Mouse (Mus musculus) gastrocnemius, postnatal 14 days (tissue): Measurements from ENCODE around the gene Fbxl21. TPM values are rescaled to one million over a fixed set of nuclear protein-coding genes. Genes with fewer than 3 reads are reported as not detected.
A peak's percentile ranks its signal among the peaks of the same experiment; 100 is the strongest.

Experiments used
- DNase-seq: peaks from one replicate; pipeline ENCODE4 v3.0.0; 2021; ENCODE audit warnings: mixed read lengths
- intact Hi-C: fragments of 180-260 bp; cut with DNase I; formaldehyde crosslinking; loops from one replicate; pipeline ENCODE4 v1.15.1; 2025; ENCODE audit warnings: low total_unique reads
- total RNA-seq, 2 experiments: library from RNA; stranded (reverse); gene quantifications; 2 replicates each; pipeline ENCODE4 v1.2.3; 2021

Fbxl21 gene
- total RNA-seq, 2 experiments from 2014 or later = 0.14 TPM; not detected in 1

DNA sequence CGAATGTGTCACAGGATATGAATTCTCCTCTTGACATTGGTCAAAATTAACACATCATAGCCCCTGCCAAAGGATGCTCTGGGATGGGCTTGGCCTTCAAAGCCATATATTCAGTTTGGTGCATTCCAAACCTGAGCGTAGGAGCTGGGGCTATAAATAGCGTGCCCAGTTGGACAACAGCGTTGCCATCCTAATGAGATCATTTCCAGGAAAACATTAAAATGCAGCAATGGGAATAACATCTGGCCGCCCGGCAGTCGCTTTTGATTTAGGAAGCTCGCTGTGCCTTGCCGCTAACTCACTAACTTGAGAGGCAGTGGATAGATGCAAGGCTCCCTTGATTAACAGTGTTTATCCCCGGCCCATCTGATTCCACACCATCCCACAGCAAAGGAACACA lies 44.1 kb downstream of the Fbxl21 start:
- DNase-seq = peak; percentile 15
- intact Hi-C loops = no loop called here

DNA sequence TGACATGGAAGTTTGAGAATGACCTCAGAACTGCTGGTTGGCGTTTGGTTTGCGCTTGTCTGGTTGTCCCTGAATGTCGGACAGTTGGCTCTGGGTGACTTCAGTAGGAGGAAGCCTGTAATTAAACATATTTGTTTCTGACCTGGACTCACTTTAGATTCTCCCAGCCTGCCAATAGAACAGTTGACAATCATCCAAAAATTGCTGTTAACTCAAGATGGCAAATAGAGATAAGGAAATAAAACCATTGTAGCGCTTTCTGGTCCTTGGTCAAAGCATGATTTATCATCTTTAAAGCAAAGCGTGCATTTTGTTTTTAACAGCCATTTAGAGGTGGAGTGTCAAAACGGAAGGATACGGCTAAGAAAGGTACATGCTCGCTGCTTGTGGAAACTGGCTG lies 49.4 kb downstream of the Fbxl21 start:
- DNase-seq = no peak
- intact Hi-C loops = loop anchor here (5.0 kb wide), 1 partner anchor 86 kb away; no protein-coding TSS in a partner anchor

DNA sequence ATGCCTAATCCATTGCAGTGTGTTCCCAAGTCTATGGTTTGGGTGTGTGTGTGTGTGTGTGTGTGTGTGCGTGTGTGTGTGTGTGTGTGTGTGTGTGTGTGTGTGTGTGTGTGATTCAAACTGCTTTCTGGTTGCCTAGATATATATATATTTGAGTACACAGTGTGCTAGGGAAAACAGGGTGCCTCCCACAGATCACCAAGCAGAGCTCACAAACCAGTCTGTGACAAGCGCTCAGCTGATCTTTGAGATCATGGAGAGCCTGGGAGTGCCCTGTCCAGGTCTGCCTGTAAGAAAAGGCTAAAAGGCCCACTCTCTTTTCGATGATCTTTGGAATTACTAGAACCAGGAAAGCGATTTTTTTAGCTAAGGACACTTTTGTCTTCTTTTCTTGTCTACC lies 52.8 kb downstream of the Fbxl21 start:
- intact Hi-C loops = loop anchor here (5.0 kb wide), 1 partner anchor 67 kb away; no protein-coding TSS in a partner anchor

DNA sequence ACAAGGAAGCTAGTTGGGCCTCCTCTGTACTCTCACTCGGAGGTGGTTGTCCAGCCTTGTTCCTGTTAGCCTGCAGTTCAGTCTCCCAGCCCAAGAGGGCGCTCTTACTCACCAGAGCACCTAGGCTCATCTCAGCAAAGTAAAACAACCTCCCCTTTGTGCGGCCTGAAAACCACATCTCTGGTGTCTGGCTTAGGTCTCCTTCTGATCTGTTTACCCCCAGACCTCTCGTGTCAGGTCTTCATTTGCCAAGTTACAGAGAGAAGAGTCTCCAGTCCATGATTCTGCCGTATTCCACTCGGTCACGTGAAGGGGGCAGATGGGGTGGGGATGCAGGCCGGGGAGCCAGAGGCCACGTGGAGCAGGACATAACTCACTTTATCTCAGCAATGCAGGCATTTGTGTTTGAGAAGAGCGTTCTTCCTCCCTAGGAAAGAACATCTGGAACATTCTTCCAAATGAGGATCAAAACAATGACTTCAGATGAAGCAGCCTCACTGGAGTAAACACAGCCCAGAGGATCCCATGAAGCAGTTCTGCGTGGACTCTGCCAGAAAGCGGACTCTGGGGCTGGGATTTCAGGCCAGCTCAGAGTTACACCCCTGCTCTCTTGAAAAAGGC lies 53.5 kb downstream of the Fbxl21 start:
- intact Hi-C loops = loop anchor here (5.0 kb wide), 1 partner anchor 66 kb away; no protein-coding TSS in a partner anchor
- DNase-seq = peak; percentile 73

More for the DNA sequence above, 52.8 kb downstream of the Fbxl21 start:
- no peak for DNase-seq

DNA sequence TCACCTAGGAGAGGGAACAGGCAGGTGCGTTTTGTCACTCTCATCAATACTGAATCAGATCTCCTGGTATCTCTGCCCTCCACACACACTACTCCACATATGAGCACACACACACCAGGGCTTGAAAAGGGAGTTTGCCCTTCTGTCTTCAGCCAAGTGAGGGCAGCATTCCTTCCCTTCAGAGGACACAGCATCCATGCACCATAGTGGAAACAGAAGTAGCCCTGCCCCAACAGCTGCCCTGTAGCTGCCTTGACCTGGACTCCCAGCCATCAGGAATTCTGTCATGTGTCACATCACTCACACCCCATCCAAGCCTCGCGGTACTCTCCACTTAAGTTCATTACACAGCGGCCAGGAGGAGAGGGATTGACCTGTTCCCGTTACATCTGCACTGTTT lies 55.8 kb downstream of the Fbxl21 start:
- no peak for DNase-seq
- intact Hi-C loops = loop anchor here (5.0 kb wide), 1 partner anchor 64 kb away; no protein-coding TSS in a partner anchor

DNA sequence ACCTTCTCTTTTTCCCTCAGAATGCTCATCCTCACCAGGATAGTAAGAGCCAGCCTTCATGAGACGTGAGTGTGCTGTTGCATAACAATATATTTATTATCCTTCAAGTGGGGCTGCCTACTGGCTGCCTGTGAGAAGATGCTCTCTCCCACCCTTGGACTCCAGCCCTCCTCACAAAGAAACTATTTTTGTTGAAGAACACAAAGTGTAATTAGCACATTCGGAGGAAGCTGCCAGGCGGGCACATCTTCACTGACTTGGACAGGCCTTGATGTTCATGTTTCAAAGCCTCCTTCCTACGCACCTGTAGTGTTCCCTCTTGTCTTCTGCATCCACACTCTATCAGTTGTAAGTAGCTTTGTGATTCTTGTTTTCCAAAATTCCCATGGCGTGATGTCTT lies 58.2 kb downstream of the Fbxl21 start:
- DNase-seq = no peak
- intact Hi-C loops = no loop called here

DNA sequence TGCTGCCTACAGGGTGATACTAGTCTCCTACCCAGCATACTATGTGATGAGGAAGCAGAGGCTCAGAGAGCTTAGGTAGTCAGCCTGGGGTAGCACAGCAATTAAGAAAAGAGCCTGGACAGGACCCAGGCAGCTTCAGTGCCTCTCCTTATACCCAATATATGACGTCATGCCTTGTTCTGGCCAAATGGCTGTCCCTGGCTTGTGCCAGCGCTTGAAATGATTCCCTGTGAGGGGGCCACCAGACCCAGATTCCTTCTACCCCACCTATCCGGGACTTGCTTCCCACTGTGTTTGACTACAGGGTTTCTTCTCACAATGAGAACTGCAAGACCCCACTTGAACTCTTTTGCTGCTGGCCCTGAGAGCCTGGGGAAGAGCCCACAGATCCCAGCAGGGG lies 59.2 kb downstream of the Fbxl21 start:
- intact Hi-C loops = no loop called here
- no peak for DNase-seq

DNA sequence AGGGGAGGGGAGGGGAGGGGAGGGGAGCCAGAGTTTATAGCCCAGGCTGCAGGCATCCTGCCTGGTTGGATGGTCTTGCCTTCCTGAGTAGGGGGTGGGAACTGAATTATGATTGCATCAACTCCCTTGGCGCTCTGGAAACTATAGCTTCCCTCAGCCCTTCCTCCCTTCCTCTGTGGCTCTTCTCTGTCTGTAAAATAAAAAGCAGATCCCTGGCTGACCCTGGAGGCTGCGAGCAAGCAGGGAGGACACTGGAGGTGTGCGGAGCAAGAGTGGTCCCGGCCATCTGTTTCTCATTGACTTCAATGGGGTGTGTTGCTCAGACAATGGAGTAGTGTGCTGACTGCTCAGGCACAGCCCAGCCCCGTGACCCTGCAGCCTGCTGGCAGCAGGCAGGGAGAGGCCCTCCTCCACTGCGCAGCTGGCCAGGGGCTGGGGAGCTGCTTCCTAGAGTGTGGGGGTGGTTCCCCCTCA lies 59.7 kb downstream of the Fbxl21 start:
- intact Hi-C loops = no loop called here
- peak; percentile 83 for DNase-seq

DNA sequence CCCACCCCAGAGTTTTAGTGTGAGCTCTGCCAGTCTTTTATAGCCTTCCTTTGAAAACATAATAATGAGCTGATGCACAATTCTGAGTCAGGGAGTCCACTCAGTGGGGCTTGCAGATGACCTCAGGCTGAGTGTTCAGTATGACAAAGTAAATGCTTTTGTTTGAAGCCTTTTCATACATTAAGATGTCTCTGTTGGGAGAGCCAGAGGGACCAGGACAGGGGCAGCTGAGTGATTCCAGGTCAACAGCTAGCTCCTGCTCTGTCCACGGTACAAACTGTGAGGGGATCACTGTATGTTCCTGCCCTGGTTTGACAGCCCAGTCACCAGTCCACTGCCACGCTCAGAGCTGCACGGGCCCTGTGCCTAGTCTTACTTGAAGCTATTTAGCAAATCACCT lies 60.4 kb downstream of the Fbxl21 start:
- DNase-seq = no peak
- intact Hi-C loops = no loop called here

DNA sequence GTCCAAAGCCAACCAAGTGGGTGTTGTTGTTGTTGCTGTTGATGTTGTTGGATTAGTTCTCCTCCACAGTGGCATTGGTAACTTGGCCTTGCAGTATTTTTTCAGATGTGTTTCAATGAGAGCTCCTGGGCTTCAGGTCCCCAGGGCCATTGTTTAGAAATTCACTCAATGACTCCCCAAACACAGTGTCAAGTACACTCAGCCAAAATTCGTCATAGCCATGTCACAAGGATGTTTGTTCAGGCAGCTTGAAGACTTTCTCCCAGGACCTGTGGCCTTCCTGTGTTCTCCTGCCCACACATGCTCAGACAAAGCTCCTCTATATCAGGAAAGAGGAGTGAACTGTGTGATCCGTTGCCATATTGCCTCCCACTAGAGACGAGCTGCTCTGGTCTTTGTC lies 63.8 kb downstream of the Fbxl21 start:
- intact Hi-C loops = no loop called here
- no peak for DNase-seq

Other genes with a start within 250 kb of the Fbxl21 start
- gene Cxcl14, start 225.9 kb upstream of the Fbxl21 start, total RNA-seq = 10 to 100 TPM; 23.3 to 28.6 TPM
- not detected for gene Gm3045, start 95.9 kb upstream of the Fbxl21 start, total RNA-seq
- gene Slc25a48, start 84.1 kb upstream of the Fbxl21 start, total RNA-seq = under 1 TPM in 1 of 2 experiments, not detected in 1; 0.08 TPM
- gene Il9, start 40.2 kb upstream of the Fbxl21 start, total RNA-seq = not detected
- gene Lect2, start 26.0 kb downstream of the Fbxl21 start, total RNA-seq = not detected
- 10 to 100 TPM; 33.5 to 45.6 TPM for gene Tgfbi, start 87.1 kb downstream of the Fbxl21 start, total RNA-seq
- gene Smad5, start 180.5 kb downstream of the Fbxl21 start, total RNA-seq = 10 to 100 TPM; 21.5 to 24.5 TPM
- not detected for gene Gm45623, start 231.4 kb downstream of the Fbxl21 start, total RNA-seq